Mouse (Mus musculus): ENCODE results near the gene Exosc5. TPM values are rescaled to one million over a fixed set of nuclear protein-coding genes. Genes with fewer than 3 reads are reported as not detected.

The Exosc5 gene
- polyA plus RNA-seq, 2 experiments, result 63.0 to 64.9 TPM

GRCm38 (mm10) chr7:25649839-25650238 lies 9.1 kb upstream of the Exosc5 start:
- H3K9me3 ChIP-seq (ENCODE audit: control insufficient read depth, low read length), result no peaks in the 10 kb centered on the region
- H3K4me2 ChIP-seq (replicated peaks; ENCODE audit: low read depth, low read length, severe bottlenecking), result no peak overlapping the region
- ATAC-seq (ENCODE audit: low FRiP score, low read depth), result no peak
- H3K4me3 ChIP-seq (replicated peaks; ENCODE audit: low read length), result no peak overlapping the region
- H3K9ac ChIP-seq (ENCODE audit: low read depth, low read length, severe bottlenecking), result no peak overlapping the region
- no peak for TF ChIP-seq POLR2A (IDR thresholded peaks at IDR 0.05; ENCODE audit: borderline replicate concordance, extremely low read depth, insufficient read depth, insufficient read length)
- WGBS, result 84% methylated on average over 5 of the region's 5 CpGs
- no peak overlapping the region for H3K27ac ChIP-seq (replicated peaks; ENCODE audit: low read depth, low read length)
- no peak for DNase-seq (ENCODE audit: low spot score)
- peaks cover 16% of the 10 kb centered on the region; the same call in 1 of the 2 replicates for H3K36me3 ChIP-seq (ENCODE audit: control insufficient read depth, insufficient read depth, low read length)
- no peaks in the 10 kb centered on the region for H3K27me3 ChIP-seq (ENCODE audit: control insufficient read depth, insufficient read depth, low read length)
- H3K4me1 ChIP-seq (ENCODE audit: control insufficient read depth, insufficient read depth, low read length), result no peaks in the 10 kb centered on the region

- no peak overlapping the region for H3K9ac ChIP-seq (ENCODE audit: low read depth, low read length, severe bottlenecking)
- no peaks in the 10 kb centered on the region for H3K4me1 ChIP-seq (ENCODE audit: control insufficient read depth, insufficient read depth, low read length)
- no peak for TF ChIP-seq POLR2A (IDR thresholded peaks at IDR 0.05; ENCODE audit: borderline replicate concordance, extremely low read depth, insufficient read depth, insufficient read length)
- no peak overlapping the region for H3K4me2 ChIP-seq (replicated peaks; ENCODE audit: low read depth, low read length, severe bottlenecking)
- DNase-seq (ENCODE audit: low spot score) (no peak), ATAC-seq (ENCODE audit: low FRiP score, low read depth) (no peak)
- no peaks in the 10 kb centered on the region for H3K9me3 ChIP-seq (ENCODE audit: control insufficient read depth, low read length)
- no peak overlapping the region for H3K4me3 ChIP-seq (replicated peaks; ENCODE audit: low read length)
- no peaks in the 10 kb centered on the region for H3K27me3 ChIP-seq (ENCODE audit: control insufficient read depth, insufficient read depth, low read length)
- WGBS, result 84% methylated on average over 8 of the region's 8 CpGs
- H3K27ac ChIP-seq (replicated peaks; ENCODE audit: low read depth, low read length), result no peak overlapping the region
- peaks cover 11% of the 10 kb centered on the region; the same call in 1 of the 2 replicates for H3K36me3 ChIP-seq (ENCODE audit: control insufficient read depth, insufficient read depth, low read length)
Measured at GRCm38 (mm10) chr7:25651281-25651680, 7.7 kb upstream of the Exosc5 start.

GRCm38 (mm10) chr7:25652244-25652759 lies 6.7 kb upstream of the Exosc5 start:
- no peak for ATAC-seq (ENCODE audit: low FRiP score, low read depth)
- no peak for TF ChIP-seq POLR2A (IDR thresholded peaks at IDR 0.05; ENCODE audit: borderline replicate concordance, extremely low read depth, insufficient read depth, insufficient read length)
- WGBS, result 92% methylated on average over 12 of the region's 12 CpGs

GRCm38 (mm10) chr7:25655601-25656428 lies 3.1 kb upstream of the Exosc5 start:
- H3K4me2 ChIP-seq (replicated peaks; ENCODE audit: low read depth, low read length, severe bottlenecking), result no peak overlapping the region
- peaks cover 11% of the 10 kb centered on the region; the same call in 1 of the 2 replicates for H3K36me3 ChIP-seq (ENCODE audit: control insufficient read depth, insufficient read depth, low read length)
- H3K4me1 ChIP-seq (ENCODE audit: control insufficient read depth, insufficient read depth, low read length), result peaks cover 12% of the 10 kb centered on the region
- no peak overlapping the region for H3K9ac ChIP-seq (ENCODE audit: low read depth, low read length, severe bottlenecking)
- 77% methylated on average over 11 of the region's 11 CpGs for WGBS
- no peak overlapping the region for H3K27ac ChIP-seq (replicated peaks; ENCODE audit: low read depth, low read length)
- no peak for TF ChIP-seq POLR2A (IDR thresholded peaks at IDR 0.05; ENCODE audit: borderline replicate concordance, extremely low read depth, insufficient read depth, insufficient read length)
- H3K4me3 ChIP-seq (replicated peaks; ENCODE audit: low read length), result no peak overlapping the region
- no peak for ATAC-seq (ENCODE audit: low FRiP score, low read depth)
- H3K9me3 ChIP-seq (ENCODE audit: control insufficient read depth, low read length), result no peaks in the 10 kb centered on the region
- no peaks in the 10 kb centered on the region for H3K27me3 ChIP-seq (ENCODE audit: control insufficient read depth, insufficient read depth, low read length)
- no peak for DNase-seq (ENCODE audit: low spot score)

More at GRCm38 (mm10) chr7:25652244-25652759, 6.7 kb upstream of the Exosc5 start:
- Histone ChIP-seq H3K27me3 (ENCODE audit: control insufficient read depth, insufficient read depth, low read length) (no peaks in the 10 kb centered on the region), H3K27ac (replicated peaks; ENCODE audit: low read depth, low read length) (no peak overlapping the region), H3K4me3 (replicated peaks; ENCODE audit: low read length) (no peak overlapping the region), H3K4me2 (replicated peaks; ENCODE audit: low read depth, low read length, severe bottlenecking) (no peak overlapping the region), H3K4me1 (ENCODE audit: control insufficient read depth, insufficient read depth, low read length) (peaks cover under 1% of the 10 kb centered on the region; the same call in 1 of the 2 replicates), H3K9me3 (ENCODE audit: control insufficient read depth, low read length) (no peaks in the 10 kb centered on the region), H3K36me3 (ENCODE audit: control insufficient read depth, insufficient read depth, low read length) (peaks cover 11% of the 10 kb centered on the region; the same call in 1 of the 2 replicates), H3K9ac (ENCODE audit: low read depth, low read length, severe bottlenecking) (no peak overlapping the region)
- DNase-seq (ENCODE audit: low spot score), result no peak

GRCm38 (mm10) chr7:25657785-25658184 lies 1.2 kb upstream of the Exosc5 start:
- Histone ChIP-seq H3K4me3 (replicated peaks; ENCODE audit: low read length) (peak overlapping the region; percentile 70), H3K36me3 (ENCODE audit: control insufficient read depth, insufficient read depth, low read length) (peaks cover 14% of the 10 kb centered on the region), H3K9ac (ENCODE audit: low read depth, low read length, severe bottlenecking) (peak overlapping the region; percentile 66), H3K9me3 (ENCODE audit: control insufficient read depth, low read length) (no peaks in the 10 kb centered on the region), H3K27ac (replicated peaks; ENCODE audit: low read depth, low read length) (no peak overlapping the region), H3K27me3 (ENCODE audit: control insufficient read depth, insufficient read depth, low read length) (no peaks in the 10 kb centered on the region), H3K4me2 (replicated peaks; ENCODE audit: low read depth, low read length, severe bottlenecking) (peak overlapping the region; percentile 79), H3K4me1 (ENCODE audit: control insufficient read depth, insufficient read depth, low read length) (peaks cover 12% of the 10 kb centered on the region)
- 39% methylated on average over 10 of the region's 10 CpGs for WGBS
- no peak for TF ChIP-seq POLR2A (IDR thresholded peaks at IDR 0.05; ENCODE audit: borderline replicate concordance, extremely low read depth, insufficient read depth, insufficient read length)
- ATAC-seq (ENCODE audit: low FRiP score, low read depth), result no peak
- no peak for DNase-seq (ENCODE audit: low spot score)

Measured in limb, embryonic 14.5 days (tissue).